ENCODE assay signal across 26 mouse cellular contexts in genomic region chr5:122676002-122676401, GRCm38 (mm10). TPM values are rescaled to one million over a fixed set of nuclear protein-coding genes. Genes with fewer than 3 reads are reported as not detected.
DNase-seq lines count a peak whose midpoint lies in the region; ATAC-seq lines count a peak whose summit lies in the region.
"Had no signal": no experiment of that assay in that cellular context is flagged by ENCODE, and none has a peak within 500 bp of the region (broad histone marks: within the 10 kb centered on the region; RNA-seq: fewer than 3 reads in every experiment).

No protein-coding gene starts in this region.

- H3K4me3 ChIP-seq in kidney, embryonic 15.5 days (replicated peaks) = no peak overlapping the region
- no peak overlapping the region for H3K4me3 ChIP-seq in stomach, embryonic 16.5 days (replicated peaks; ENCODE audit: low read length)
- H3K4me3 ChIP-seq: embryonic facial prominence, embryonic 12.5 days; embryonic facial prominence, embryonic 15.5 days; gastrocnemius, adult 2 months; heart, embryonic 12.5 days; heart, embryonic 15.5 days; hindbrain, embryonic 10.5 days; hindbrain, embryonic 13.5 days had no signal

- H3K27ac ChIP-seq in kidney, embryonic 15.5 days = no peak overlapping the region
- no peak overlapping the region for H3K27ac ChIP-seq in stomach, embryonic 16.5 days (ENCODE audit: low read length)
- H3K27ac ChIP-seq: embryonic facial prominence, embryonic 12.5 days; embryonic facial prominence, embryonic 15.5 days; gastrocnemius, adult 2 months; heart, embryonic 15.5 days; hindbrain, embryonic 10.5 days; hindbrain, embryonic 13.5 days had no signal

- H3K27me3 ChIP-seq in kidney, embryonic 15.5 days = no peaks in the 10 kb centered on the region
- H3K27me3 ChIP-seq in stomach, embryonic 16.5 days (ENCODE audit: control insufficient read depth, insufficient read depth, low read length) = no peaks in the 10 kb centered on the region
- H3K27me3 ChIP-seq: embryonic facial prominence, embryonic 12.5 days; embryonic facial prominence, embryonic 15.5 days; heart, embryonic 12.5 days; heart, embryonic 15.5 days; hindbrain, embryonic 13.5 days had no signal

- no peaks in the 10 kb centered on the region for H3K36me3 ChIP-seq in kidney, embryonic 15.5 days
- no peaks in the 10 kb centered on the region for H3K36me3 ChIP-seq in stomach, embryonic 16.5 days (ENCODE audit: control insufficient read depth, insufficient read depth, low read length)
- H3K36me3 ChIP-seq: embryonic facial prominence, embryonic 12.5 days; embryonic facial prominence, embryonic 15.5 days; heart, embryonic 12.5 days; heart, embryonic 15.5 days; hindbrain, embryonic 10.5 days; hindbrain, embryonic 13.5 days had no signal

- WGBS in kidney, embryonic 15.5 days = 35% methylated on average over 8 of the region's 8 CpGs
- WGBS in stomach, embryonic 16.5 days = 40% methylated on average over 8 of the region's 8 CpGs

- DNase-seq in kidney, adult 9 months = no peak
- DNase-seq in lung, postnatal 10 days = peak; percentile 32
- no peak for DNase-seq in lung, adult 18-20 months
- DNase-seq in gastrocnemius, postnatal 4 days (ENCODE audit: low spot score in 2 of 2) = no peak
- DNase-seq: adrenal gland, adult 2 months; adrenal gland, postnatal 14 days; cerebellum, adult 11 months; cerebellum, adult 2 months; cerebellum, adult 9-11 months; cerebellum, postnatal 25 days; forebrain, postnatal 0 days; gastrocnemius, adult 2 months; gastrocnemius, postnatal 14 days; heart, adult 18-20 months; heart, postnatal 10 days; heart, postnatal 36 days had no signal

- H3K4me2 ChIP-seq in kidney, embryonic 15.5 days = no peak overlapping the region
- no peak overlapping the region for H3K4me2 ChIP-seq in stomach, embryonic 16.5 days (ENCODE audit: low read depth, low read length)
- H3K4me2 ChIP-seq: embryonic facial prominence, embryonic 12.5 days; embryonic facial prominence, embryonic 15.5 days; heart, embryonic 12.5 days; heart, embryonic 15.5 days; hindbrain, embryonic 13.5 days had no signal

- no peak overlapping the region for H3K9ac ChIP-seq in kidney, embryonic 15.5 days
- no peak overlapping the region for H3K9ac ChIP-seq in stomach, embryonic 16.5 days (ENCODE audit: low read length)
- H3K9ac ChIP-seq: embryonic facial prominence, embryonic 12.5 days; embryonic facial prominence, embryonic 15.5 days; forebrain, postnatal 0 days; heart, embryonic 12.5 days; heart, embryonic 15.5 days; hindbrain, embryonic 13.5 days had no signal

- peak; percentile 60; the same call in 1 of the 2 replicates for ATAC-seq in kidney, embryonic 15.5 days (replicated peaks; ENCODE audit: low FRiP score)
- ATAC-seq in stomach, embryonic 16.5 days (ENCODE audit: insufficient read depth, low FRiP score) = peak; percentile 58; the same call in 1 of the 2 replicates
- ATAC-seq: CD4-positive, CD25-positive, alpha-beta regulatory T cell, adult 4 months; forebrain, embryonic 14.5 days; forebrain, postnatal 0 days had no signal

- no peaks in the 10 kb centered on the region for H3K9me3 ChIP-seq in kidney, embryonic 15.5 days (replicated peaks)
- no peaks in the 10 kb centered on the region for H3K9me3 ChIP-seq in stomach, embryonic 16.5 days (replicated peaks; ENCODE audit: control insufficient read depth, low read length)
- H3K9me3 ChIP-seq: embryonic facial prominence, embryonic 12.5 days; embryonic facial prominence, embryonic 15.5 days; heart, embryonic 12.5 days; heart, embryonic 15.5 days; hindbrain, embryonic 10.5 days; hindbrain, embryonic 13.5 days had no signal

- H3K4me1 ChIP-seq in kidney, embryonic 15.5 days = no peaks in the 10 kb centered on the region
- no peaks in the 10 kb centered on the region for H3K4me1 ChIP-seq in stomach, embryonic 16.5 days (ENCODE audit: control insufficient read depth, insufficient read depth, low read length)
- H3K4me1 ChIP-seq: embryonic facial prominence, embryonic 12.5 days; embryonic facial prominence, embryonic 15.5 days; heart, embryonic 12.5 days; heart, embryonic 15.5 days; hindbrain, embryonic 10.5 days had no signal

RNA-seq across cellular contexts. Expression of gene P2rx4, which starts 31.3 kb away (rescaled TPM):
- 20.4 and 25.6 TPM in 2 replicates for polyA plus RNA-seq in kidney, embryonic 15.5 days (2015; fragmentation: Nextera tagmentation; extraction: Ambion mirVana)
- polyA plus RNA-seq in stomach, embryonic 16.5 days (2015; fragmentation: Nextera tagmentation; extraction: Ambion mirVana) = 33.3 and 33.4 TPM in 2 replicates
- 10 to 100 TPM; 13.4 to 15.4 TPM for total RNA-seq in gastrocnemius, postnatal 4 days (2021)

RNA-seq across cellular contexts. Expression of gene P2rx7, which starts 32.3 kb away (rescaled TPM):
- 0.94 and 1.4 TPM in 2 replicates for polyA plus RNA-seq in kidney, embryonic 15.5 days (2015; fragmentation: Nextera tagmentation; extraction: Ambion mirVana)
- 2.8 and 3.3 TPM in 2 replicates for polyA plus RNA-seq in stomach, embryonic 16.5 days (2015; fragmentation: Nextera tagmentation; extraction: Ambion mirVana)
- 1 to 10 TPM; 5.1 to 6.0 TPM for total RNA-seq in gastrocnemius, postnatal 4 days (2021)
